Mouse (Mus musculus): ENCODE data around the gene Mical2.

DNA sequence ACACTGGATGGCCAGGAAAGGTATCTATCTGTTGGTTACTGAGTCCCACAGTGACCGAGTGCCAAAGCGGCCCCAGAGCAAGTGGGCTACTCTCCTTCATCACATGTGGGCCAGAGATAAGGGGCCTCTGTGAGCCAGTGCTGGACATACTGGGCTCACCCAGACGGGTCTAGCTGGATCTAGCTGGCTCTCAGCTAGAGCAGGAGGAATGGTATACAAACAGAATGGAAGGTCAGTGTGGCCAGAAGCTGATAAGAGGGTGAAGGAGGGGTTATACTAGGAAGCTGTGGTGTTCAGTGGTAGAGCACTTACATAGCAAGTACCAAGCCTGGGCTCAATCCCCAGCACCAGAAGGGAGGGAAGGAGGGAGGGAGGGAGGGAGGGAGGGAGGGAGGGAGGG lies 140.2 kb downstream of the Mical2 start:
- no peak for TF ChIP-seq POLR2A (IDR thresholded peaks at IDR 0.05; ENCODE audit: borderline replicate concordance, extremely low read depth, insufficient read depth, insufficient read length, poor library complexity, severe bottlenecking)
- TF ChIP-seq CTCF (IDR thresholded peaks at IDR 0.05; ENCODE audit: borderline replicate concordance, extremely low read depth, insufficient read depth, insufficient read length), result no peak

Measured in brain, embryonic 14.5 days (tissue).